Mouse (Mus musculus): ENCODE data around the gene Ddah2.
A peak's percentile ranks its signal among the peaks of the same experiment; 100 is the strongest.

DNA sequence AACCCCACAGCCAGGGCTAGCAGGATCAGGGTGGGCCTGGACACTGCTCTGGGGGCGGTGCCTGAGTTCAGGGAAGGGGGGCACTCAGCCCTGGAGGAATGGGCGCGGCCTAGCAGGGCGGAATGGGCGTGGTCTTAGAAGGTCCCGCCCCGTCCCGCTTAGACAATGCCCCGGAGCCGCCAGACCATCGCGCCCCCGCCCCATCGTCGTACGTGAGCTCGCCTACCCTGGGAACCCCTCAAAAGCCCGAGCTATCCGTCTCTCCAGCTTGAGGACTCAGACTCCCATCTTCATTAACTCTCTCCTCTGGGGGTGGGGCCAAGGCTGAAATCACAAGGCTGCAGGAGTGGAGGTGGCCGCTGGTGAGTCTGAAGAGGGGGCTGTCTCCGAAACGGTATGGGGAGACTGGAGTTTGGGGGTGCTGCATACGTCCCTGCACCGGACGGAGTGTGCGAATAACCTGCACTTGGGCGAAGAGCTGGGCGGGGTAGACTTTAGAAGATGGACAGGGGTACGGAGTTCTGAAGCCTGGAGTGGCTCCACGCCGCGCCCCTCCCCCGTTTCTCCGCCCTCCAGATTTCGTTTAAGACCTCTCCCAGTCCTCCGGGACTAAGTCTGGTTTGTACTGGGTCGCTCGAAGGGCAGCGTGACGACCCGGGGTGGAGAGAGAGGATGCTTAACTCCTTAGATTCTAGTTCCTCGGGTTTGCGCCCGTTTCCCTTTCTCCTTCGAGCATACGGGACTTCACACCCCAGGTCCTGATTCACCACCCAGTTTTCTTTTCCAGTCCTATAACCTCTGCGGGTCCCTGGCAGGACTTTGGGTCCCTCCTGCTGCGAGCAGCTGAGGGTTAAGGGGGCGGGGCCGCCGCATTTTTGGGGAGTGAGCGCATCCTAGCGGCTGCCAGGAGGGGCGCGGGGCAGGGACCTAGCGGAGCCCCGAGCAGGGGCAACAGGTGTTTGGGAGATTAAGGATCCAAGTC lies at the start of gene Ddah2:
- TF ChIP-seq POLR2A (IDR thresholded peaks at IDR 0.05; ENCODE audit: control insufficient read depth, extremely low read depth, insufficient read depth, low read length, poor library complexity) (0 out of 2 replicates have a peak, but pooled peaks have one; percentile 47), CTCF (IDR thresholded peaks at IDR 0.05; ENCODE audit: borderline replicate concordance, control insufficient read depth, extremely low read depth, insufficient read depth, low read length, poor library complexity) (peak; percentile 97)
